Mouse (Mus musculus) cerebellum, adult 11 months (tissue): ENCODE results near the gene Gm3667.
A peak's percentile ranks its signal among the peaks of the same experiment; 100 is the strongest.
"Not testable (repeated sequence)": the region's sequence is repeated elsewhere in the genome, so short reads cannot be mapped to it uniquely, and the experiment has no call there.

ENCODE experiments used
- DNase-seq: peaks from one replicate; pipeline ENCODE4 v3.0.0; 2022

Gm3667 gene

GRCm38 (mm10) chr14:6889521-6890012 is at the start of gene Gm3667:
Gm3667 (minus strand) TSS chr14:6889962.
- not testable (repeated sequence) for DNase-seq

- DNase-seq, result peak; percentile 1
Observed at GRCm38 (mm10) chr14:6899881-6900280, 10.1 kb upstream of the Gm3667 start.

- DNase-seq, result peak; percentile 9
Observed at GRCm38 (mm10) chr14:6888811-6889210, 951 bp downstream of the Gm3667 start.

- DNase-seq, result not testable (repeated sequence)
Observed at GRCm38 (mm10) chr14:6840211-6840610, 49.6 kb downstream of the Gm3667 start, which contains the start of gene Gm3642. Gm3642 (minus strand) TSS chr14:6840311.

GRCm38 (mm10) chr14:6823297-6823696 is 66.5 kb downstream of the Gm3667 start:
- DNase-seq, result not testable (repeated sequence)
